Mouse (Mus musculus) embryonic fibroblast, embryonic 13.5 days (primary cell): ENCODE results near the gene Odc1. TPM values are rescaled to one million over a fixed set of nuclear protein-coding genes. Genes with fewer than 3 reads are reported as not detected.
"Not testable (repeated sequence)": the region's sequence is repeated elsewhere in the genome, so short reads cannot be mapped to it uniquely, and the experiment has no call there.

ENCODE experiments used
- H3K27ac ChIP-seq: 2 replicates; pipeline ENCODE4 v1.5.1; 2012; ENCODE audit warnings: low read length, control low read depth, inconsistent platforms; ENCODE audit not compliant: insufficient read depth
- H3K4me1 ChIP-seq: 2 replicates; pipeline ENCODE4 v1.6.1; 2011; ENCODE audit warnings: low read length; ENCODE audit not compliant: control insufficient read depth, insufficient read depth
- H3K4me3 ChIP-seq: 2 replicates; pipeline ENCODE4 v1.5.1; 2011; ENCODE audit warnings: mild to moderate bottlenecking, control low read depth, low read length; ENCODE audit not compliant: insufficient read depth
- CTCF ChIP-seq: IDR thresholded peaks from 2 replicates; pipeline ENCODE4 v1.5.1; 2011; ENCODE audit warnings: mild to moderate bottlenecking, control low read depth, low read length, moderate library complexity, borderline replicate concordance; ENCODE audit not compliant: insufficient read depth
- POLR2A ChIP-seq: IDR thresholded peaks from 2 replicates; pipeline ENCODE4 v1.6.1; 2011; ENCODE audit warnings: low read depth, mild to moderate bottlenecking, control low read depth, low read length, moderate library complexity
- polyA plus RNA-seq: library from polyadenylated mRNA; stranded (reverse); fragments of >200 nt; gene quantifications from 2 replicates; pipeline ENCODE4 v1.2.4, GENCODE M21; 2011; ENCODE audit warnings: low read depth; ENCODE audit not compliant: missing spikeins, insufficient read length

The Odc1 gene
- polyA plus RNA-seq, 1 experiment: 357 TPM

GRCm38 (mm10) chr12:17529180-17529579, 15.4 kb upstream of the Odc1 start:
- TF ChIP-seq POLR2A (no peak), CTCF (no peak)
- no peaks in the 10 kb centered on the region for H3K4me1 ChIP-seq
- no peak overlapping the region for H3K4me3 ChIP-seq
- no peak overlapping the region for H3K27ac ChIP-seq

DNA sequence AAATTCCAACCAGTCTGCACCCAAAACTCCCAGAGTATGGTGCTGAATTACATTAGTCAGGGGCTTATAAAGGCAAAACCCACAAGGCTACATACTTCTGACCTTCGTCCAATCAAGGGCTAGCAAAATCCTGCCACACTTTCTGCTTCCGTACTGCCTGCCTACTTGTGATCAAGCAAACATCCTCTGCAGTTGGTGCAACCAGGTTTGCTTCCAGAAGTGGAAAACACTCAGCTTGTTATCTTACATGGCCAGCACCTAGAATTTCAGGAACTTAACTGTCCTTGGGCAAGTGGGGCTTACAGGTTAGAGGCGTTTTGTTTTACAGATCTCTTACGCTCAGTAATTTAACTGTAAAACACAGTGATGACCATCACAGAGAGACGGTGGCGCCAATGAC, 14.9 kb upstream of the Odc1 start:
- TF ChIP-seq POLR2A (no peak), CTCF (no peak)
- no peaks in the 10 kb centered on the region for H3K4me1 ChIP-seq
- no peak overlapping the region for H3K27ac ChIP-seq
- H3K4me3 ChIP-seq: no peak overlapping the region

- Histone ChIP-seq H3K4me3 (no peak overlapping the region), H3K4me1 (no peaks in the 10 kb centered on the region), H3K27ac (no peak overlapping the region)
- TF ChIP-seq POLR2A (no peak), CTCF (no peak)
Measured at GRCm38 (mm10) chr12:17530825-17531224, 13.8 kb upstream of the Odc1 start.

GRCm38 (mm10) chr12:17536222-17536621, 8.4 kb upstream of the Odc1 start:
- Histone ChIP-seq H3K4me3 (no peak overlapping the region), H3K4me1 (no peaks in the 10 kb centered on the region), H3K27ac (no peak overlapping the region)
- TF ChIP-seq CTCF (no peak), POLR2A (no peak)

GRCm38 (mm10) chr12:17537147-17537546, 7.4 kb upstream of the Odc1 start:
- TF ChIP-seq CTCF (no peak), POLR2A (no peak)
- no peak overlapping the region for H3K27ac ChIP-seq
- H3K4me3 ChIP-seq: no peak overlapping the region
- H3K4me1 ChIP-seq: no peaks in the 10 kb centered on the region

GRCm38 (mm10) chr12:17538087-17538486, 6.5 kb upstream of the Odc1 start:
- Histone ChIP-seq H3K27ac (no peak overlapping the region), H3K4me3 (no peak overlapping the region), H3K4me1 (no peaks in the 10 kb centered on the region)
- TF ChIP-seq CTCF (no peak), POLR2A (no peak)

DNA sequence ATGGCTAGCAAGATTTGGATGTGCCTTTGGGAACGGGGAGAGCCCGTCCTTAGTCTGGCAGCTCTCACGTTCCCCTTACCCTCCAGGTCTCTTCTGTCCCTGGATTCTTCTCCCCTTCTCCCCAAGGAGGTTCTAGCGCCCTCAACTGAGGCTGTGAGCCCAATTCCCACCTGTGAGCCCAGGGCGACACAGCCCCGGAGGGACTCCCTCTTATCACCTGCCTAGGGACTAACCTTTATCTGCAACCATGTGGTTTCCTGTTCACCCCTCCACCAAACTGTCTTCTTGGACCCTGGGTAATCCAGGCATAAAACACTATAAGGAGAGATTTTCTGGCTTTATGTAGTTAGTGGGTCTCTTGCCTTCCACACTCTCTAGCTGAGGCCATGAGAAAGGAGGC, 5.6 kb upstream of the Odc1 start:
- TF ChIP-seq CTCF: no peak
- no peak for TF ChIP-seq POLR2A
- Histone ChIP-seq H3K4me1 (no peaks in the 10 kb centered on the region), H3K27ac (no peak overlapping the region), H3K4me3 (no peak overlapping the region)

GRCm38 (mm10) chr12:17540040-17540552, 4.5 kb upstream of the Odc1 start:
- H3K27ac ChIP-seq: no peak overlapping the region
- no peak overlapping the region for H3K4me3 ChIP-seq
- TF ChIP-seq CTCF (no peak), POLR2A (no peak)
- H3K4me1 ChIP-seq: no peaks in the 10 kb centered on the region

DNA sequence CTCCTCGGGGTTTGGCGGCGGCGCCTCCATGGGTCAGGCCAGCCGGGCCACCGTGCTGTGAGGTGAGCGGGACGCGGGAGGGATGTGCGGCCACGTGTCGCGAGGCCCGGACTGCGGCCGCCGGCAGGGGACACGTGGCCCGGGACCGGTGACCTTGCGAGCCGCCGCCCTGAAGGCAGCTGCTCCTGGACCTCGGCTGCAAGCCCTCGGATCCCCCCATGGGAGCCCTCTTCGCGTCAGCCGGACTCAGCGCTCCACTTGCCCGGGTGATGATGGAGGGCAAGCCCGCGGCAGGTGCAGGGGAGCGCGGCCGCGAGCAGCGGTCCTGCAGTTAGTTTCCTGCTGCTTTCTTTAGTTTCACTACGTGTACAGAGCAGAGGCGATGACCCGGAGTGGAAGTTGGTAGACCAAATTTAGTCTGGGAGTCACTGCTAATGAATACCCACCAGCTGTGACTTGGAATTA, 545 bp downstream of the Odc1 start:
- no peak for TF ChIP-seq CTCF
- TF ChIP-seq POLR2A: no peak
- peak overlapping the region; percentile 48 for H3K27ac ChIP-seq
- H3K4me3 ChIP-seq: peak overlapping the region; percentile 100
- peaks cover 4% of the 10 kb centered on the region; the same call in 1 of the 2 replicates for H3K4me1 ChIP-seq

DNA sequence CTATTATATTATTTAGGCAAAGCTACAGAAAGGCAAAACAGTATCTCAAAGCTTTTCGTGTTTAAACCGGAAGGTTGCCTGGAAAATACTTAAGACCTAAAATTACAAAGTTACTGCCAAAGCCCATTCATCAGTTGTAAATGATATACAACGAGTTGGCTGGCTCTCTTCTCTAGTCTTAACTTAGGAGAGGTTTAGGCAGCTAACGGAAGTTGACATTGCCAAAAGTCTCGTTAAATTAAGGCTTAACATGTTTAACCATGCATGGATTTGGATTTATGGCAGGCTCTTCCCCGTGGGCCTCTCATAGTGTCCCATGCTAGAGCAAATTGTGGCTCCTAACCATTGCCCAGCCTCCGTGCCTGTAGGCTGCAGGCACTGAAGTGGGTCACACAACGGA, 1.3 kb downstream of the Odc1 start:
- Histone ChIP-seq H3K4me1 (peaks cover 4% of the 10 kb centered on the region; the same call in 1 of the 2 replicates), H3K27ac (no peak overlapping the region), H3K4me3 (peak overlapping the region; percentile 100)
- no peak for TF ChIP-seq POLR2A
- TF ChIP-seq CTCF: no peak

- H3K4me1 ChIP-seq, H3K27ac ChIP-seq, H3K4me3 ChIP-seq: not testable (repeated sequence)
Measured at GRCm38 (mm10) chr12:17547552-17547951, 3.0 kb downstream of the Odc1 start.
